Mouse (Mus musculus) left cerebral cortex, adult 11 months (tissue): Measurements from ENCODE around the gene Gm49776.
"Not testable (repeated sequence)": the region's sequence is repeated elsewhere in the genome, so short reads cannot be mapped to it uniquely, and the experiment has no call there.

Experiments used
- DNase-seq: peaks from one replicate; pipeline ENCODE4 v3.0.0; 2022; ENCODE audit warnings: low spot score

The Gm49776 gene

GRCm38 (mm10) chr16:18202061-18202460 lies 56.1 kb downstream of the Gm49776 start:
- no peak for DNase-seq

- DNase-seq = no peak
Observed at GRCm38 (mm10) chr16:18201620-18202019, 56.5 kb downstream of the Gm49776 start.

- no peak for DNase-seq
Observed at GRCm38 (mm10) chr16:18200062-18200461, 58.1 kb downstream of the Gm49776 start.

- no peak for DNase-seq
Observed at GRCm38 (mm10) chr16:18198365-18199098, 59.6 kb downstream of the Gm49776 start.

- no peak for DNase-seq
Observed at GRCm38 (mm10) chr16:18197881-18198280, 60.2 kb downstream of the Gm49776 start.

GRCm38 (mm10) chr16:18195561-18195960 lies 62.6 kb downstream of the Gm49776 start:
- not testable (repeated sequence) for DNase-seq
